Mouse (Mus musculus) heart, embryonic 13.5 days (tissue): ENCODE data around the gene Dgkd. TPM values are rescaled to one million over a fixed set of nuclear protein-coding genes. Genes with fewer than 3 reads are reported as not detected.
A peak's percentile ranks its signal among the peaks of the same experiment; 100 is the strongest.

Experiments used
- ATAC-seq: fragments of 200-750 bp; cut with Nextera tagmentation; 2 replicates; pipeline ENCODE4 v1.8.0; 2017; ENCODE audit warnings: moderate TSS enrichment; ENCODE audit not compliant: insufficient number of reproducible peaks, low FRiP score, low TSS enrichment; ENCODE audit errors: extremely low read depth
- H3K27ac ChIP-seq: fragments of 300-500 bp; sonication (generic); replicated peaks from 2 replicates; pipeline ENCODE4 v1.5.1; 2015; ENCODE audit warnings: moderate library complexity, mild to moderate bottlenecking, inconsistent platforms
- H3K27me3 ChIP-seq: fragments of 300-500 bp; sonication (generic); replicated peaks from 2 replicates; pipeline ENCODE4 v1.6.1; 2015; ENCODE audit warnings: mild to moderate bottlenecking, inconsistent platforms
- H3K36me3 ChIP-seq: fragments of 300-500 bp; sonication (generic); 2 replicates; pipeline ENCODE4 v1.6.1; 2015; ENCODE audit warnings: mild to moderate bottlenecking, inconsistent platforms
- H3K4me1 ChIP-seq: fragments of 300-500 bp; sonication (generic); 2 replicates; pipeline ENCODE4 v1.6.1; 2015; ENCODE audit warnings: inconsistent platforms
- H3K4me2 ChIP-seq: fragments of 300-500 bp; sonication (generic); 2 replicates; pipeline ENCODE4 v1.6.1; 2015; ENCODE audit warnings: inconsistent platforms, mild to moderate bottlenecking, moderate library complexity
- H3K4me3 ChIP-seq: fragments of 300-500 bp; sonication (generic); 2 replicates; pipeline ENCODE4 v1.5.1; 2015; ENCODE audit warnings: moderate library complexity, mild to moderate bottlenecking, inconsistent platforms
- H3K9ac ChIP-seq: fragments of 300-500 bp; sonication (generic); 2 replicates; pipeline ENCODE4 v1.6.1; 2015; ENCODE audit warnings: inconsistent platforms, mild to moderate bottlenecking, moderate library complexity
- H3K9me3 ChIP-seq: fragments of 300-500 bp; sonication (generic); 2 replicates; pipeline ENCODE4 v1.6.1; 2016; ENCODE audit warnings: inconsistent platforms
- WGBS: fragments of 180-500 bp; shearing (Covaris S2); methylation state at CpG from one replicate; pipeline ENCODE4 v1.1.7; 2015; ENCODE audit warnings: mixed read lengths; 5-methylcytosine and 5-hydroxymethylcytosine counted together
- polyA plus RNA-seq: library from polyadenylated mRNA; unstranded; fragments of >200 nt; fragmentation: Nextera tagmentation; extraction: Ambion mirVana; gene quantifications from 2 replicates; pipeline ENCODE4 v1.2.1, GENCODE M21; 2015

Dgkd gene
- polyA plus RNA-seq, 1 experiment from 2014 or later = 20.0 TPM

DNA sequence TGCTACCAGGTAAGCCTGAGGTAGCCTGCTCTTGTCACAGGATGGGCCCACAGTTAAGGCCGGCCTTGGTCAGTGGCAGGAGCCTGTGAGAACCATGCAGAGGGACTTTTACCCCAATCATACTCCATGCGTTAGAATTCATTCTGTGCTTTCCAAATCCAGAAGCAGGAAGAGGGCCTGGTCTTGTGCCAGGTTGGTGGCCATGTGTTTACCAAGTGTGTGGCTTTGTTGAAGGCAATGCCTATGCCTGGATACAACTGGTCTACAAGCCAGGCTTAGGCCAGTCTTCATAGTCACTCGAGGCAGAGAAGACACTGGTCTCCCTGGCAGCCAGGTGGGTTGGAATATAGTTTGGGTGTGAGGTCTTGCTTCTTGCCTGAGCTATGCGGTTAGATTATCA is 38.5 kb downstream of the Dgkd start:
- Histone ChIP-seq H3K4me1 (peaks cover 23% of the 10 kb centered on the region), H3K9me3 (no peaks in the 10 kb centered on the region), H3K27me3 (no peaks in the 10 kb centered on the region), H3K9ac (no peak overlapping the region), H3K4me3 (no peak overlapping the region), H3K4me2 (no peak overlapping the region), H3K36me3 (no peaks in the 10 kb centered on the region), H3K27ac (0 out of 2 replicates have a peak overlapping the region, but pooled peaks have one; percentile 20)
- no peak for ATAC-seq
- 80% methylated on average over 4 of the region's 4 CpGs for WGBS

- WGBS = 80% methylated on average over 2 of the region's 2 CpGs
- no peak overlapping the region for H3K4me3 ChIP-seq
Observed at GRCm38 (mm10) chr1:87892499-87892898, 39.4 kb downstream of the Dgkd start.

DNA sequence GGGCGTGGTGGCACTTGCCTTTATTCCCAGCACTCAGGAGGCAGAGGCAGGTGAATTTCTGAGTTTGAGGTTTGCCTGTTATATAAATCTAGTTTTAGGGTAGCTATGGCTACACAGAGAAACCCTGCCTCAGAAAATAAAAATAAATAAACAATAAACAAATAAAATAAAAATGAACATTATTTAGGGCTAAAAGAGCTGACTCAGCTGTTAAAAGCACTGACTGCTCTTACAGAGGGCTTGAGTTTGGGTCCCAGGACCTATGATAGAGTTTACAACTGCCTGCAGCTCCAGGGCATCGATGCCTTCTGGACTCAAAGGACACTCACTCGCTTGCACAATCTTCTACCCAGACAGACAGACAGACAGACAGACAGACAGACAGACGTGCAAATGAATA is 40.3 kb downstream of the Dgkd start:
- no peak for ATAC-seq
- 90% methylated on average over 4 of the region's 4 CpGs for WGBS
- H3K27ac ChIP-seq = no peak overlapping the region
- no peaks in the 10 kb centered on the region for H3K36me3 ChIP-seq
- H3K27me3 ChIP-seq = no peaks in the 10 kb centered on the region
- no peak overlapping the region for H3K4me3 ChIP-seq
- H3K4me2 ChIP-seq = no peak overlapping the region
- no peak overlapping the region for H3K9ac ChIP-seq
- peaks cover 23% of the 10 kb centered on the region for H3K4me1 ChIP-seq
- H3K9me3 ChIP-seq = no peaks in the 10 kb centered on the region

More at GRCm38 (mm10) chr1:87892499-87892898, 39.4 kb downstream of the Dgkd start:
- no peak for ATAC-seq
- Histone ChIP-seq H3K4me1 (peaks cover 23% of the 10 kb centered on the region), H3K9me3 (no peaks in the 10 kb centered on the region), H3K36me3 (no peaks in the 10 kb centered on the region), H3K27me3 (no peaks in the 10 kb centered on the region), H3K9ac (no peak overlapping the region), H3K4me2 (no peak overlapping the region), H3K27ac (no peak overlapping the region)

GRCm38 (mm10) chr1:87896921-87897320 is 43.8 kb downstream of the Dgkd start:
- H3K36me3 ChIP-seq = no peaks in the 10 kb centered on the region
- H3K27me3 ChIP-seq = no peaks in the 10 kb centered on the region
- H3K4me1 ChIP-seq = peaks cover 33% of the 10 kb centered on the region
- no peak overlapping the region for H3K9ac ChIP-seq
- ATAC-seq = no peak
- no peak overlapping the region for H3K4me2 ChIP-seq
- WGBS = 90% methylated on average over 2 of the region's 2 CpGs
- no peaks in the 10 kb centered on the region for H3K9me3 ChIP-seq
- H3K4me3 ChIP-seq = no peak overlapping the region
- no peak overlapping the region for H3K27ac ChIP-seq

DNA sequence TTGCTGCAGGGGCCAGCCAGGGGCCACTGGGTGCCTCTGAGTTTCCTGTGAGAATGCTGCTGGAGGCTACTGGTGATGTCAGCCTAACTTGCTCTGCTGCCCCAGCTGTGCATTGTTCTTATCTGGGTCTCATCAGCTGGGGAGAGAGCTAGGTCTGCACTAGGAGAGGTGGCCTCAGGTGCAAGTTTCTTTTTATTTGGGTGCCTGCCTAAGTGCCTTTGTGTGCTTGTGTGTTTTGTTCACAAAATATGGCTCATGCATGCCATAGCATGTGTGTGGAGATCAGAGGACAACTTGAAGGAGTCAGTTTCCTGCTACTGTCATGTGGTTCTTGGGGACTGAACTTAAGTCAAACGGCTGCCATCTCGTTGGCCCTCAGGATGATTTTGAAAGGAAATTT is 46.6 kb downstream of the Dgkd start:
- Histone ChIP-seq H3K4me2 (no peak overlapping the region), H3K36me3 (no peaks in the 10 kb centered on the region), H3K9ac (no peak overlapping the region), H3K4me3 (no peak overlapping the region), H3K27ac (no peak overlapping the region), H3K27me3 (no peaks in the 10 kb centered on the region), H3K9me3 (no peaks in the 10 kb centered on the region), H3K4me1 (peaks cover 25% of the 10 kb centered on the region)
- ATAC-seq = no peak
- WGBS = 52% methylated on average over 2 of the region's 2 CpGs

- Histone ChIP-seq H3K36me3 (no peaks in the 10 kb centered on the region), H3K27me3 (no peaks in the 10 kb centered on the region), H3K9me3 (no peaks in the 10 kb centered on the region), H3K9ac (no peak overlapping the region), H3K4me3 (no peak overlapping the region), H3K27ac (peak overlapping the region; percentile 71), H3K4me2 (peak overlapping the region; percentile 28), H3K4me1 (peaks cover 25% of the 10 kb centered on the region)
- WGBS = 41% methylated on average over 6 of the region's 6 CpGs
- ATAC-seq = peak; percentile 70; the same call in 1 of the 2 replicates
Observed at GRCm38 (mm10) chr1:87900979-87901378, 47.9 kb downstream of the Dgkd start.

GRCm38 (mm10) chr1:87902186-87902585 is 49.1 kb downstream of the Dgkd start:
- no peak for ATAC-seq
- no peak overlapping the region for H3K9ac ChIP-seq
- peaks cover 25% of the 10 kb centered on the region for H3K4me1 ChIP-seq
- no peak overlapping the region for H3K4me3 ChIP-seq
- H3K9me3 ChIP-seq = no peaks in the 10 kb centered on the region
- H3K27ac ChIP-seq = no peak overlapping the region
- no peak overlapping the region for H3K4me2 ChIP-seq
- peaks cover 3% of the 10 kb centered on the region; the same call in 1 of the 2 replicates for H3K36me3 ChIP-seq
- no peaks in the 10 kb centered on the region for H3K27me3 ChIP-seq

- no peak for ATAC-seq
- Histone ChIP-seq H3K4me1 (peaks cover 18% of the 10 kb centered on the region), H3K9ac (no peak overlapping the region), H3K27me3 (no peaks in the 10 kb centered on the region), H3K27ac (no peak overlapping the region), H3K4me3 (no peak overlapping the region), H3K4me2 (no peak overlapping the region), H3K9me3 (no peaks in the 10 kb centered on the region), H3K36me3 (peaks cover 3% of the 10 kb centered on the region)
- WGBS = 76% methylated on average over 5 of the region's 5 CpGs
Observed at GRCm38 (mm10) chr1:87906361-87906956, 53.4 kb downstream of the Dgkd start.

DNA sequence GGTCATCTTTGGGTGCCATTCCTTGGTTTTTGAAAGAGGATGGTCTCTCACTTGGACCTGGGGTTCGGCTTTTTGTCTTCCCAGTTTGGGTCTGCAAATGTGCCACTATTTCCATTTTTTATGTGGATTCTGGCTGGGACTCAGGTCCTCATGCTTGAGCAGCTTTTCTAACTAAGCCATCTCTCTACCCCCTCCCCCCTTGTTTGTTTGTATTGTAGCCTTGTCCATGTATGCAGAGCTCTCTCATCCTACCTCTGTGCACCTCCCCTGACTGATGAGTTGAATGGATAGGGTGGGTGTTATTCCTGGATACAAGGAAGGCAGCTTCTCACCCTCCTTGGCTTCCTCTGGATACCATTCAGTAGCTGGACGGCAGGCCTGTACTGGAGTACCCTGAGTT is 54.9 kb downstream of the Dgkd start:
- 90% methylated on average over 2 of the region's 2 CpGs for WGBS
- no peak overlapping the region for H3K27ac ChIP-seq
- ATAC-seq = no peak
- H3K4me2 ChIP-seq = no peak overlapping the region
- H3K9me3 ChIP-seq = no peaks in the 10 kb centered on the region
- H3K9ac ChIP-seq = no peak overlapping the region
- H3K4me1 ChIP-seq = peaks cover 25% of the 10 kb centered on the region
- H3K36me3 ChIP-seq = peaks cover 3% of the 10 kb centered on the region
- no peaks in the 10 kb centered on the region for H3K27me3 ChIP-seq
- H3K4me3 ChIP-seq = no peak overlapping the region

- H3K27me3 ChIP-seq = no peaks in the 10 kb centered on the region
- H3K36me3 ChIP-seq = peaks cover 3% of the 10 kb centered on the region
- H3K9ac ChIP-seq = no peak overlapping the region
- no peaks in the 10 kb centered on the region for H3K9me3 ChIP-seq
- no peak for ATAC-seq
- peaks cover 31% of the 10 kb centered on the region for H3K4me1 ChIP-seq
- no peak overlapping the region for H3K4me3 ChIP-seq
- H3K27ac ChIP-seq = no peak overlapping the region
- WGBS = 81% methylated on average over 3 of the region's 3 CpGs
- H3K4me2 ChIP-seq = no peak overlapping the region
Observed at GRCm38 (mm10) chr1:87908736-87909135, 55.6 kb downstream of the Dgkd start.

DNA sequence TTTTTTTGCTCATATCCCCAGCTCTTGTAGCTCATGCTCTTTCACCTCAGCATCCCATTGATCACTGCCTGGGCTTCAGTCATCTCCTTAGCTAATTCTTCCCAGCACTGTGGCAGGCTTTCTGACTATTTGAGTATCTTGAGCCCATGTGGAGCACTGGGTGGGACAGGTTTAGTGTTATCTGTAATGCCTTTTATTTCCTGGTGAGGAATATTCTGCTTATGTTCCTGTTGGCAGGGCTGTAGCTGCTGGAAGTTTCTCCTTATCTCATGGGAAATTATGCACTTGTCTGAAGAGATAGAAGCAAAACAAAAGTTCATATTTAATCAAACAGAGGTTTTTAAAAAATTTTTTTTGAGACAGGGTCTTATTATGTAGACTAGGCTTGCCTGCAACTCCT is 56.5 kb downstream of the Dgkd start:
- Histone ChIP-seq H3K4me1 (peaks cover 31% of the 10 kb centered on the region), H3K4me3 (no peak overlapping the region), H3K4me2 (no peak overlapping the region), H3K27me3 (no peaks in the 10 kb centered on the region), H3K36me3 (peaks cover 3% of the 10 kb centered on the region), H3K9ac (no peak overlapping the region), H3K27ac (no peak overlapping the region), H3K9me3 (no peaks in the 10 kb centered on the region)
- ATAC-seq = no peak

GRCm38 (mm10) chr1:87910428-87910827 is 57.3 kb downstream of the Dgkd start:
- H3K27ac ChIP-seq = no peak overlapping the region
- H3K36me3 ChIP-seq = peaks cover 9% of the 10 kb centered on the region
- H3K4me3 ChIP-seq = no peak overlapping the region
- peaks cover 31% of the 10 kb centered on the region for H3K4me1 ChIP-seq
- no peaks in the 10 kb centered on the region for H3K27me3 ChIP-seq
- no peak overlapping the region for H3K4me2 ChIP-seq
- ATAC-seq = no peak
- 88% methylated on average over 1 of the region's 1 CpGs for WGBS
- H3K9ac ChIP-seq = no peak overlapping the region
- no peaks in the 10 kb centered on the region for H3K9me3 ChIP-seq
